Mouse (Mus musculus) liver, adult 2 months (tissue): ENCODE measurements at regions not wholly inside any gene's neighbourhood (a gene's known extent, or its start where the extent isn't known, plus 50 kb on each side); places are given as distances from the start of the nearest gene placed in this dataset.

Source experiments
- CTCF ChIP-seq: fragments of 200-500 bp; IDR thresholded peaks from 2 replicates; pipeline ENCODE4 v1.5.1; 2011; ENCODE audit warnings: low read depth, low read length, control low read depth
- POLR2A ChIP-seq: fragments of 200-500 bp; IDR thresholded peaks from 2 replicates; pipeline ENCODE4 v1.6.1; 2011; ENCODE audit warnings: low read length, control low read depth; ENCODE audit not compliant: insufficient read depth; ENCODE audit errors: extremely low read depth

GRCm38 (mm10) chr3:19367761-19368160 lies 260.7 kb downstream of the 1700064H15Rik start:
- TF ChIP-seq CTCF (no peak), POLR2A (no peak)
